Mouse (Mus musculus): ENCODE results near the gene Bcl7c. TPM values are rescaled to one million over a fixed set of nuclear protein-coding genes. Genes with fewer than 3 reads are reported as not detected.
"Not testable (repeated sequence)": the region's sequence is repeated elsewhere in the genome, so short reads cannot be mapped to it uniquely, and the experiment has no call there.

Gene Bcl7c
- total RNA-seq, 2 experiments from 2014 or later = 77.0 to 81.8 TPM

GRCm38 (mm10) chr7:127716992-127717391 is 8.3 kb upstream of the Bcl7c start:
- DNase-seq = peak; percentile 86

GRCm38 (mm10) chr7:127714816-127715215 is 6.1 kb upstream of the Bcl7c start:
- DNase-seq = no peak

GRCm38 (mm10) chr7:127712461-127713385 is 4.0 kb upstream of the Bcl7c start, which contains the start of gene Ctf1:
TSS of gene Ctf1 (plus strand) at chr7:127712736.
- peak; percentile 85 for DNase-seq

- DNase-seq = peak; percentile 40
Measured at GRCm38 (mm10) chr7:127711456-127711855, 2.7 kb upstream of the Bcl7c start.

DNA sequence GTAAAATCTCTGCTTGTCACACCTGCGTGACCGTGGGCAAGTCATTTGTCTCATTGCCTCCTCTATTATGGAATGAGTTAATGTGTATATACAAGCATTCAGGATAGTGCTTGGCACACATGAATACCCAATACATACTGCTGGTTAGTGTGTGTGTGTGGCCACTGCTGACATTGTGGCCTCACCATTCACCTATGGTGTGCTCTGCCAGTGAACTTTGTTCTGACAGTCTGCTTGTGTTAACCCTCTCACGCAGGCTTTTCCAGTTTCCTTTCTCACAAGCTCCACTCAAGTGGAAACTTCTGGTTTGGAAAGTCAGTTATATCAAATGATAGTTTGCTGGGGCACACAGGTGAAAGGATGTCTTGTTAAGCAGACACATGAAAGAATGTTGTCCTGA is 2.3 kb upstream of the Bcl7c start:
- DNase-seq = no peak

DNA sequence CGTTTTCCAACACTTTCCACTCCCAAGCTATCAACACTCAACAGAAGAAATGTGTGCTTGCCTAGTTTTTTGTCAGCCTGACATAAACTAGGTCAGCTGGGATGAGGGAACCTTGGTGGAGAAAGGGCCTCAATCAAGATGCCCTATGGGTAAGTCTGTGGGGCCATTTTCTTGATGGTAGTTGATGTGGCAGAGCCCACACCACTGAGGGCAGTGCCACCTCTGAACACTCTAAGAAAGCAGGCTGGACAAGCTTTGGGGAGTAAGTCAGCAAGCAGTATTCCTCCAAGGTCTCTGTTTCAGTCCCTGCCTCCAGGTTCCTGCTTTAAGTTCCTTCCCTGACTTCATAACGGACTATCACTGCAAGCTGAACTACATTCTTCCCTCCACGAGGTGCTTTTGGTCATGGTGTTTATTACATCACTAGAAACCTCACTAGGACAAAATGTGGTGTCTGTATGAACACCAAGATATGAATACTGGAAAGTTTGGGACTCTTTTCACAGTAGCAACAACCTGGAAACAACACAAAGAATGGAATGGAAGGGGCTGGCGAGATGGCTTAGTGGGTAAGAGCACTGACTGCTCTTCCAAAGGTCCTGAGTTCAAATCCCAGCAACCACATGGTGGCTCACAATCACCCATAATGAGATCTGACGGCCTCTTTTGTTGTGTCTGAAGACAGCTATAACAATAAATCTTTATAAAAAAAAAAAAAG is 687 bp upstream of the Bcl7c start:
- no peak for DNase-seq

- no peak for DNase-seq
Measured at GRCm38 (mm10) chr7:127707957-127708206, 851 bp downstream of the Bcl7c start.

GRCm38 (mm10) chr7:127707045-127707956 is 1.4 kb downstream of the Bcl7c start:
- peak; percentile 44 for DNase-seq

DNA sequence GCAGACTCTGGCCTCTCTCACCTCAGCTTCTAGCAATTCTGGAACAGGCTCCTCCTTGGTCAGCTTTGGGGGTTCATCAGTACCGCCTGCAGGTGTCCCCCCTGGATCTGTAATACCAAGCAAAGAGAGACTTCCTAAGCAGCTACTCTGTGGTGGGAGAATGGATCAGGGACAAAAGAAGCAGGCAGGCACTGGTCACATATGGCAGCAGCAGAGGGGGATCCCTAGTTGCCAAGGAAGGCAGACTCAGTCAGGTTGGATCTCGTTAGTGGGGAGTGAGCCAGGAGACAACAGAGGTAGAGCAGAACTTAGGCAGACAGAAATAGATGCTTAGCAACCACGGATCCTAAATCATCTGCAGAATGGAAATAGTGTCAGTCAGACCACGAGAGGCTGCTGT is 3.0 kb downstream of the Bcl7c start:
- DNase-seq = no peak

GRCm38 (mm10) chr7:127704598-127704997 is 4.1 kb downstream of the Bcl7c start:
- no peak for DNase-seq

DNA sequence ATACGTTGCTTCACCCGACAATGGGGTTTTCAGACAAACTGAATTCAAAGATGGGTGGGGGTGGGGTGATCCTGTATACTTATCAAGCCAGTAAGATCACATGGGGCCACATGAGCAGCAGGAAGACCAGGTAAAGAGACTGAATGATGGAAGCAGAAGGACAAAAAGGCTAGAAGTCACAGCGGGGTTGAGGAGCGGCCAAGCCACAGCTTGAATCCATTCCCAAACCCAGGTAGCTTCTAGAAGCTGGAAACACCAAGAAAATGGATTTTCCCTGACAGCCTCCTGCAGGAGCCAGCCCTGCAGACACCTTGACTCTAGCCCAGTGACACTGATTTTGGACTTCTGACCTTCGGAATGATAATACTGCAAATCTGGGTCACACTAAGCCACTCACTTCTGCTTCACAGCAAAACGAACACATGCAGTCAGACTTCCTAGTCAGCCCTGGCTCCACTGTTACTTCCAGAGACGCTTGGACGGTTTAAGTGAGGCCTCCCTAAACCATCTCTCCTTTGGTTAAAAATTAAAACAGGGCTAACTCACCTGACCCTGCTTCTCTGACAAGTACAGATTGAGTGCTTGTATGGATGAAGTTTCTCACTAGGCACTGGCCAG is 5.1 kb downstream of the Bcl7c start:
- no peak for DNase-seq

- no peak for DNase-seq
Measured at GRCm38 (mm10) chr7:127700712-127701331, 7.9 kb downstream of the Bcl7c start.

- DNase-seq = peak; percentile 49
Measured at GRCm38 (mm10) chr7:127698986-127699385, 9.7 kb downstream of the Bcl7c start.

- DNase-seq = not testable (repeated sequence)
Measured at GRCm38 (mm10) chr7:127693730-127694129, 15.0 kb downstream of the Bcl7c start.

GRCm38 (mm10) chr7:127693290-127693689 is 15.4 kb downstream of the Bcl7c start:
- DNase-seq = no peak

DNA sequence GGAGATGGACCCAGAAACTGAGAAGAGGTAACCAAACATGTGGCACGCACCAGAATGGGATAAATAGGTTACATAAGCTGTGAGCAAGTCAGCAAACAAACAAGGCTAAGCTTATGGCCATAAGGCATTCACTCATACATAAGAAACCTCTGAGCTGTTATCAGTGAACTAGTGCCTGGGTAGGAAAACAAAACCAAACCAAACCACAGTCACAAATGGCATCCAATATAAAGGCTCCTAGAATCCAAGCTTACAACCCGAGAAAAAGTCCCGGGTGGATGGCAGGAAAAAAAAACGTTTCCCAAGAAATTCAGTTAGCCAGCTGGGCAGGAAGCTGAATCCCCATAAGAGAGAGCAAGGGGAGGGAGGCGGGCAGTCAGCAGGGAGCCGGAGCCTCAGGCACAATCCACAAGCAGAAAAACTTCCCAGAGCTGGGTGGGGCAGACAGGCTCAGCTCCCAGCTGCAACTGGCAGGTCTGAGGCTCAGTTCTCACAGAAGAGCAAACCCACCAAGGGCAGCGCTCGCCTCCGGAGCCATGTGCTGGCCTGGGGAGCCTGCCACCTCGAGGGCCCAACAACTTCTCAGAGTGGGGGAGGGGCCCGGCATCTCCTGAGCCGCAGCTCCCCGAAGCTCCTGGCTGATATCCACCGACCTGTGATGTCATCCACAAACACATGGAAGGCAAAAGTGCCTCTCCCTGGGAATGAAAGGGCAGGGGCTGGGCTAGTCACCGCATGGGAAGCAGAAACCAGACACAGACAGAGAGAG is 17.3 kb downstream of the Bcl7c start:
- DNase-seq = peak; percentile 85

DNA sequence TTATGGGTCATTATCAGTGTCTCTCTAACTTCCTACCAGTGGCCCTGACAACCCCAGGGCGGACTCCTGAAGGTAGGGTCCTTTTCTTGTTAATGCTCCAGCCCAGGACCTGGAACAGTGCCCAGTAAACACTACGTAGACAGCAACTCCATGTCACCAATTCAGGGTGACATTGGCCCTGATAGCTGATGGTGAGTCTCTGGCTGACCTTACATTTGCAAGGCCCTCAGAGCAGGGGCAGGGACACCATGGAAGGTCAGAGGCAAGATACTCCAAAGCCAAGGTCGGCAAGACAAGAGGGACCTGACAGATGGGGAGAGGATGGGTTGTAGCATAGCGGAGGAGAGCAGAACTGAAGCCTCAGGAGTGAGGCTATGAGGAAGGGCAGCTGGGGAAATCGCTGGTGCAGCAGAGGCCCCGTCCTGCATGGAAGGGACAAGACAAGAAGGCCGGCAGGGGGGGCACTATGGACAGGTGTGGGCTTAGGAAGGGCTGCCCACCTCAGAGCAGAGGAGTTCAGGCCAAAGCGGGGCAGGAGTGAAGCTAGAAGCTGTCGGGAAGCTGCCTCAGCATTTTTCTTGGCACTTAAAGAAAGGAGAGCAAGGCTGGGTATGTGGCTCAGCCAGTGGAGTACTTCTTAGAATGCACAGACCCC is 19.0 kb downstream of the Bcl7c start:
- peak; percentile 57 for DNase-seq

DNA sequence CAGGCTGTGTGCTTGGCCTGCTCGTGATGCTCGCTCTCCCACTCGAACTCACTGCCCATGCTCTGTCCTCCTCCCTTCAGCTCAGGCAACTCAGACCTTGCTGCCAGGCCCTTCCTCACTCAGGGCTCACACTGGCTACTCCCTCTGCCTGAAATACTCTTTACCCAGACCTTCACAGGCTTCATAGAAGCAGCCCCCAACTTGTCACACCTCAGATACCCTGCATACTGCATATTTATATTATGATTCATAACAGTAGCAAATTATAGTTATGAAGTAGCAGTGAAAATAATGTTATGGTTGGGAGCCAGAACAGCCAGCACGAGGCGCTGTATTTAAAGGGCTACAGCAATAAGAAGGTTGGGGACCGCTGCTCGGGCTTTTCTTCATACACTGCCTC is 19.8 kb downstream of the Bcl7c start:
- no peak for DNase-seq

DNA sequence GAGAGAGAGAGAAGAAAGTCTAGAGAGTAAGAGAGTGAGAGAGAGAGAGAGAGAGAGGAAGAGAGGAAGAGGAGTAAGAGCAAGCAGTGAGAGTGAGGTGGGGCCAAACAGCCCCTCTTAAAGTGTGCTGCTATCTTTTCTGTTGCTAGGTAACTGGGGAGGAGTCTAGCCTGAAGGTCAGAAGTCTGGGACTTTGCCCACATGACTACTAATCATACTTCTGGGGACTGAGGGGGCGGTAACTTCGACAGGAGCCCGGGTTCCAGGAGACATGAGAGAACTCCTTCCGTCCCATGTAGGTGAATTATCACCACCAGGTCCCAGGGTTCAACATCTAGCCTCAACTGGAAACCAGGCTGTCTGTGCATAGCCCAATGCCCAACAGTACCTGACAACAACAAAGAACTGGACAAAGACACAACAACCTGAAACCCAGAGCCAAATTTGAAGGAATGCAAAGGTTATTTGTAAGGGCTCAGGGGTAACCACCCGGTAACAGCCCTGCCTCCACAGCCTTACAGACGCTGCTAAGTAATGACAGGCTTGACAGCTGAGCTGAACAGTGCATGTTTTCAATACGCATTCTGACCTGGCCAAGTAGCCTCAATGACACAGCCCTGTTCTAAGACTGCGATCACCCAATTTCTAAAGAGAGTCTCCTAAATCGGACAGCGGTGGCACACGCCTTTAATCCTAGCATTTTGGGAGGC is 21.8 kb downstream of the Bcl7c start:
- DNase-seq = peak; percentile 48
